Mouse (Mus musculus) midbrain, embryonic 13.5 days (tissue): ENCODE results near the gene Uhrf1bp1l. TPM values are rescaled to one million over a fixed set of nuclear protein-coding genes. Genes with fewer than 3 reads are reported as not detected.
"Not testable (repeated sequence)": the region's sequence is repeated elsewhere in the genome, so short reads cannot be mapped to it uniquely, and the experiment has no call there.

Source experiments
- ATAC-seq: fragments of 200-750 bp; cut with Nextera tagmentation; 2 replicates; pipeline ENCODE4 v1.8.0; 2017; ENCODE audit warnings: mild to moderate bottlenecking, moderate TSS enrichment, moderate library complexity
- H3K27ac ChIP-seq: fragments of 300-500 bp; sonication (generic); 2 replicates; pipeline ENCODE4 v1.5.1; 2015; ENCODE audit warnings: inconsistent platforms, mild to moderate bottlenecking, moderate library complexity
- H3K27me3 ChIP-seq: fragments of 300-500 bp; sonication (generic); 2 replicates; pipeline ENCODE4 v1.6.1; 2015; ENCODE audit warnings: mild to moderate bottlenecking, inconsistent platforms
- H3K36me3 ChIP-seq: fragments of 300-500 bp; sonication (generic); 2 replicates; pipeline ENCODE4 v1.6.1; 2015; ENCODE audit warnings: mild to moderate bottlenecking, inconsistent platforms
- H3K4me1 ChIP-seq: fragments of 300-500 bp; sonication (generic); replicated peaks from 2 replicates; pipeline ENCODE4 v1.6.1; 2015; ENCODE audit warnings: inconsistent platforms
- H3K4me2 ChIP-seq: fragments of 300-500 bp; sonication (generic); replicated peaks from 2 replicates; pipeline ENCODE4 v1.6.1; 2015; ENCODE audit warnings: moderate library complexity, mild to moderate bottlenecking, inconsistent platforms
- H3K4me3 ChIP-seq: fragments of 300-500 bp; sonication (generic); replicated peaks from 2 replicates; pipeline ENCODE4 v1.5.1; 2015; ENCODE audit warnings: mild to moderate bottlenecking, inconsistent platforms
- H3K9ac ChIP-seq: fragments of 300-500 bp; sonication (generic); replicated peaks from 2 replicates; pipeline ENCODE4 v1.6.1; 2015; ENCODE audit warnings: mild to moderate bottlenecking, inconsistent platforms
- H3K9me3 ChIP-seq: fragments of 300-500 bp; sonication (generic); 2 replicates; pipeline ENCODE4 v1.6.1; 2016; ENCODE audit warnings: mild to moderate bottlenecking, inconsistent platforms
- WGBS: fragments of 180-500 bp; shearing (Covaris S2); methylation state at CpG from one replicate; pipeline ENCODE4 v1.1.7; 2015; 5-methylcytosine and 5-hydroxymethylcytosine counted together
- polyA plus RNA-seq: library from polyadenylated mRNA; unstranded; fragments of >200 nt; fragmentation: Nextera tagmentation; extraction: Ambion mirVana; gene quantifications from 2 replicates; pipeline ENCODE4 v1.2.1, GENCODE M21; 2015

The Uhrf1bp1l gene
- polyA plus RNA-seq = 29.9 and 31.9 TPM in 2 replicates

DNA sequence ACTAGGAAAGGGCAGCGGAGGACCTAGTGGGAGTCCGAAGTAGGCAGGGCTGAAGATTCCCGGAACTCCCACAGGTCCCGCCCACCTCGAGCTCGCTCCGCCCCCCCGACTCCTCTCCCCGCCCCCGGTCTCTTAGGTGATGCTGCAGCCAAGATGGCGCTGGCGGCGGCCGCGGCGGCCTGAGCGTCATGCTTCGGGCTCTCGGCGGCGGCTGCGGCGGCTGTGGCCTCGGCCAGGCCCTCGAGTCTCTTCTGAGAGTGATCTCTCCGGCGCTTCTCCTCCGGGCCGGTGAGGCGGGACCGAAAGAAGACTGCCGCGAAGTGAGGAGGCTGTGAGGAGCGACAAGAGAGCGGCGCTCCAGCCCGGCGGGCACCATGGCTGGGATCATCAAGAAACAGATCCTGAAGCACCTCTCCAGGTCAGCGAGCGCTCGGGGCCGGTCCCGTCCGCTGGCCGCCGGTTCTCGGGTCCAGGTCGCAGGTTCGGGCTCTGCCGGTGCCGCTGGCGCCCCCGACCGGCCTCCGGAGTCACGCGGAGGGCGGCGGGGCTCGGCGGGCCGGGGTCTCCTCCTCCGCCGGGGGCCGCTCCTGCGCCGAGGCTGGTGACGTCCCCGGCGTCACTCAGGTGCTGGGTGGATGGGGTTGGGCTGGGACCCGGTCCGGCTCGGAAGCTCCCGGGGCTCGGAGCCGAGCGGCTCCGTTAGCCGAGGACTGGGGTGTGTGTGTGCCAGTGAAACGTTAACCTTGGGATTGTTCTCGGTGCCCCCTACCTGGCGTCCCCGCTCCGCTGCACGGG is at the start of gene Uhrf1bp1l:
Uhrf1bp1l (plus strand) TSS at position 121 of the 795 bp plus-strand sequence.
- Histone ChIP-seq H3K27ac (peak within 1 kb of the TSS; percentile 95), H3K27me3 (no peaks in the 10 kb centered on the region), H3K36me3 (no peaks in the 10 kb centered on the region), H3K4me2 (peak within 1 kb of the TSS; percentile 78), H3K9ac (peak within 1 kb of the TSS; percentile 93), H3K9me3 (no peaks in the 10 kb centered on the region), H3K4me1 (peaks cover 14% of the 10 kb centered on the region), H3K4me3 (peak within 1 kb of the TSS; percentile 93)
- ATAC-seq = peak; percentile 94
- under 1% methylated on average over 85 of the region's 85 CpGs for WGBS

DNA sequence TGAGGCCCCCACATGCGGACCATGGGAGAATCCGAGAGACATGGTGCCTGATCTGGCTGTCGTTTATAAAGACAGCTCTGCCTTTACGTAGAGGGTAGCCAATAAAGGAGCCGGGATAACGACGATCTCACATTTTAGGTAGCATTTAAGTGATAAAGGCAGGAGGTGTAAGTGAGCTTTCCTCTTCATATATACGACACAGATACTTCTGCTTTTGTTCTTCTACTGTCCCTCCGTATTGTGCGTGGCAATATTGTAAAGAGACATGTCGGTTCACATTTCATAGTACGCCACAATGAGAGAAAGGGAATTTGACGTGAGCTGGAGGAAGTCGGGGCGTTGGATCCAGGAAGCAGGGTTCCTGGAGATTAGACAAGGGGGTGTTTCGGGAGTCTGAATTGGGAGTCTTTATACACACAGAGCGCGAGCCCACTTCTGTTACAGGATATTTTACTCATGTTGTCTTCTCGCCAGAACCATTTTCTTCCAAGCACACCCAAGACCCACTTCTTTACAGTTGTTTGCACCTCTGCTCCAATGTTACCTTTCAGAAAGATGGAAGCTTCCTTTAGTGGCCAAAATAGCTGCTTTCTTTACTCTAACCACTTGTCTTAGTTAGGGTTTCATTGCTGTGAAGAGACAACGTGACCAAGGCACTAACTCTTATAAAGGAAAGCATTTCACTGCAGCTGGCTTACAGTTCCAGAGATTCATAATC is 49.4 kb upstream of the Uhrf1bp1l start:
- Histone ChIP-seq H3K36me3 (no peaks in the 10 kb centered on the region), H3K4me2 (no peak overlapping the region), H3K4me3 (no peak overlapping the region), H3K27ac (no peak overlapping the region), H3K9me3 (no peaks in the 10 kb centered on the region), H3K9ac (no peak overlapping the region), H3K27me3 (no peaks in the 10 kb centered on the region), H3K4me1 (no peaks in the 10 kb centered on the region)
- WGBS = 82% methylated on average over 20 of the region's 20 CpGs
- ATAC-seq = no peak

DNA sequence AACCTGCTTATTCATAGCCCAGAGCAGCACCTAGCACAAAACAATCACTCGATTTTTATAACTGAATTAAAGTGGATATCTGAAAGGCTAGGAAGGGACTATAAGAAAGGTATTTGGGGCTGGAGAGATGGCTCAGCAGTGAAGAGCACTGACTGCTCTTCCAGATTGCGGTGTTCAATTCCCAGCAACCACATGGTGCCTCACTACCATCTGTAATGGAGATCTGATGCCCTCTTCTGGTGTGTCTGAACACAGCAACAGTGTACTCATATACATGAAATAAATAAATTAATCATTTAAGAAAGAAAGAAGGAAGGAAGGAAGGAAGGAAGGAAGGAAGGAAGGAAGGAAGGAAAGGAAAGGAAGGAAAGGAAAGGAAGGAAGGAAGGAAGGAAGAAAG is 48.5 kb upstream of the Uhrf1bp1l start:
- not testable (repeated sequence) for H3K4me1 ChIP-seq, ATAC-seq, H3K36me3 ChIP-seq, H3K27me3 ChIP-seq, H3K9ac ChIP-seq, H3K4me2 ChIP-seq, H3K9me3 ChIP-seq, H3K27ac ChIP-seq, H3K4me3 ChIP-seq
- 79% methylated on average over 2 of the region's 2 CpGs for WGBS

DNA sequence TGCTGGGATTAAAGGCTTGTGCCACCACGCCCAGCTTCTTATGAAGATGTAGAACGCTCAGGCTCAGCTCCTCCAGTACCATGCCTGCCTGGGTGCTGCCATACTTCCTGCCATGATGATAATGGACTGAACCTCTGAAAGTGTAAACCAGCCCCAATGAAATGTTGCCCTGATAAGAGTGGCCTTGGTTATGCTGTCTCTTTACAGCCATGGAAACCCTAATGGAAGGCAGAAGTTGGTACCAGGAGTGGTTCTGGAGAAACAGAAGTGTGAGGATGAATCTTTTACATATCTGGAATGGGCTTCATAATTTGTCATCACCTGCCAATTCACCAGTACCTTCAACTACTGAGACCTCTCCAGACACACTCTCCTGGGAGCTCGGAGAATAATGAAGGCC is 46.8 kb upstream of the Uhrf1bp1l start:
- H3K36me3 ChIP-seq = no peaks in the 10 kb centered on the region
- H3K27ac ChIP-seq = no peak overlapping the region
- H3K4me3 ChIP-seq = no peak overlapping the region
- H3K9me3 ChIP-seq = no peaks in the 10 kb centered on the region
- H3K4me2 ChIP-seq = no peak overlapping the region
- no peaks in the 10 kb centered on the region for H3K27me3 ChIP-seq
- ATAC-seq = no peak
- WGBS = 94% methylated on average over 3 of the region's 3 CpGs
- no peak overlapping the region for H3K9ac ChIP-seq
- no peaks in the 10 kb centered on the region for H3K4me1 ChIP-seq

DNA sequence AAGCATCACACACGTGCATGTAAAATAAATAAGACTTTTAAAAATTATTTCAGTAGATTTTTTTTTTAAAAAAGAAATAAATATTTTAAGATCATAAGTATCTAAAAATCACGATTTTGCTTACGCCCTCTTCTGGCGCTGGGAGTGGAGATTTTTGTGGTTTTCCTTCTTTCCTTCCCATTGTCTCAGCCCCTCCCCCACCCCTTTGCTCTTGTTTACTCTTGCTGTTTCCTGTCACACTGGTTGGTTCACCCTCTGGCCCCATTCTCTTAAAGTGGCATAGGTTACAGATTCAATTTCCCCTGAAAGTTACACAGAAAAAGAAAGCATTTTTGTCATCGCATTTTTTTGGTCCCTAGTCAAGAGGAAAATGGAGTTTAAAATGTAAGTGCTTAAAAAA is 41.7 kb upstream of the Uhrf1bp1l start:
- no peak overlapping the region for H3K4me3 ChIP-seq
- WGBS = 59% methylated on average over 5 of the region's 5 CpGs
- H3K9ac ChIP-seq = no peak overlapping the region
- no peaks in the 10 kb centered on the region for H3K4me1 ChIP-seq
- no peak overlapping the region for H3K27ac ChIP-seq
- no peaks in the 10 kb centered on the region for H3K9me3 ChIP-seq
- no peaks in the 10 kb centered on the region for H3K27me3 ChIP-seq
- H3K36me3 ChIP-seq = no peaks in the 10 kb centered on the region
- no peak for ATAC-seq
- no peak overlapping the region for H3K4me2 ChIP-seq

DNA sequence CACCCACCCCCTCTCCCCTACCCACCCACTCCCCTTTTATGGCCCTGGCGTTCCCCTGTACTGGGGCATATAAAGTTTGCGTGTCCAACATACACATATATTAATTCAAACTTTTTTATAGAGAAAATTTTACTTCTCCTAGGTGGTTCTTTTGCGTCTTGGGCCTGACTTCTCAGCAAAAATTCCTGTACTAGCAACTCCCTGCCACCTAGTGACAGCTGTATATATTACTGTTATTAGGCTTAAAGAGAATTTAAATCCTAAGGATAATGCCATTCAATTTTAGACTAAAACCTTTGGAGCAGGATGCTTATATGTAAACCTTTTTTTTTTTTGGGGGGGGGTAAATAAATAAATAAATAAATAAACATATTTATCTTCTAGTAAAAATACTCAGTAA is 37.4 kb upstream of the Uhrf1bp1l start:
- no peak overlapping the region for H3K27ac ChIP-seq

DNA sequence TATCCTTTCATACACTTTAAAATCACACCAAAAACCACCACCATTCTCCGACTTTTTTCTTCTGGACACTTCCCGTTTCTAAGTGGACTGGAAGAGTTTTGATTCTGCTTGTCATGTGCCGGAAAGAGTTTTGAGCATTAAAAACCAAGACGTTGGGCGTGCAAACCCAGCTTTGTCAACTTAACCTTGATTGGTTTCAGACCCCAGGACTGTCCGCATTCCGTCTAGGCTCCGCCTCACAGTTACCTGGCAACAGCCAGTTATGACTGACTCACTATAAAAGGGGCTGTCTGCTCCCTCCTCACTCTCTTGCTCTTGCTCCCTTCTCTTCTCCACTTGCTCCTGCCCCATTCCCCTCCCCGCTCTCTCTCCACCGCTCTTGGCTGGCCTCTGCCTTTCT is 36.1 kb upstream of the Uhrf1bp1l start:
- Histone ChIP-seq H3K27me3 (no peaks in the 10 kb centered on the region), H3K36me3 (peaks cover 24% of the 10 kb centered on the region), H3K4me3 (no peak overlapping the region), H3K9me3 (no peaks in the 10 kb centered on the region), H3K9ac (no peak overlapping the region), H3K4me1 (0 out of 2 replicates have a peak, but pooled peaks cover 3% of the 10 kb centered on the region), H3K27ac (no peak overlapping the region), H3K4me2 (peak overlapping the region; percentile 19)
- ATAC-seq = no peak
- 34% methylated on average over 10 of the region's 10 CpGs for WGBS

More for the DNA sequence above, 37.4 kb upstream of the Uhrf1bp1l start:
- no peaks in the 10 kb centered on the region for H3K9me3 ChIP-seq
- WGBS = 82% methylated on average over 3 of the region's 3 CpGs
- H3K9ac ChIP-seq = no peak overlapping the region
- 0 out of 2 replicates have a peak, but pooled peaks cover 3% of the 10 kb centered on the region for H3K4me1 ChIP-seq
- no peak overlapping the region for H3K4me2 ChIP-seq
- peaks cover 11% of the 10 kb centered on the region for H3K36me3 ChIP-seq
- ATAC-seq = no peak
- H3K4me3 ChIP-seq = no peak overlapping the region
- no peaks in the 10 kb centered on the region for H3K27me3 ChIP-seq

DNA sequence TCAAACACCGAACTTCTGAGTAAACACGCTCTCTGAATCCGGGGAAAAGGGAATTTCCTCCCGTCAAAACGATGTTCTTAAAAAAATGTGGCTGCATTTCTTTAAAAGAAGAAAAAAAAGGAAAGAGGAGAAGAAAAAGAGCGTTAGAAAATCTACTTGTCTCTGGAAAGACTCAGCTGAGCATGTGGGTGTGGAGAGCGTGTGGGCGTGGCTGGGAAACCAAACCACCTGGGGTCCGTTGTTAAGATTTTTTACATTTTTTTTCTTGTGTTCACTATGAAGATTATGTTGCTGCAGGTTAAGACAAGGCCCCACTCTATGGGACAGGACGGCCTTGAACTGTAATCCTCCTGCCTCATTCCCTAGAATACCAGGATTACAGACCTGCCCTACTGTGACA is 29.9 kb upstream of the Uhrf1bp1l start:
- Histone ChIP-seq H3K4me3 (no peak overlapping the region), H3K4me1 (no peaks in the 10 kb centered on the region), H3K9me3 (no peaks in the 10 kb centered on the region), H3K27me3 (no peaks in the 10 kb centered on the region), H3K27ac (no peak overlapping the region), H3K9ac (no peak overlapping the region), H3K4me2 (no peak overlapping the region), H3K36me3 (peaks cover 51% of the 10 kb centered on the region)
- no peak for ATAC-seq
- WGBS = 93% methylated on average over 10 of the region's 10 CpGs

DNA sequence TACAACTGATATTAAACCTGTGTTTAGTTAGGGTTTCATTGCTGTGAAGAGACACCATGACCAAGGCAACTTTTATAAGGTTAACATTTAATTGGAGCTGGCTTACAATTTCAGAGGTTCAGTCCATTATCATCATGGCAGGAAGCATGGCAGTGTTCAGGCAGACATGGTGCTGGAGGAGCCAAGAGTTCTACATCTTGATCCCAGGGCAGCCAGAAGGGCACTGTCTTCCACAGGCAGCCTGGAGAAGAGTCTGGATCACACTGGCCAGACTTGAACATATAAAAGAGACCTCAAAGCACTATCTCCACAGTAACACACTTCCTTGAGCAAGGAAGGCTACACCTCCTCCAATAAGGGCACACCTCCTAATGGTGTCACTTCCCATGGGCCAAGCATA is 24.5 kb upstream of the Uhrf1bp1l start:
- no peaks in the 10 kb centered on the region for H3K27me3 ChIP-seq
- H3K27ac ChIP-seq = no peak overlapping the region
- H3K4me1 ChIP-seq = no peaks in the 10 kb centered on the region
- no peak for ATAC-seq
- no peaks in the 10 kb centered on the region for H3K9me3 ChIP-seq
- H3K9ac ChIP-seq = no peak overlapping the region
- no peak overlapping the region for H3K4me3 ChIP-seq
- H3K36me3 ChIP-seq = peaks cover 46% of the 10 kb centered on the region
- H3K4me2 ChIP-seq = no peak overlapping the region

DNA sequence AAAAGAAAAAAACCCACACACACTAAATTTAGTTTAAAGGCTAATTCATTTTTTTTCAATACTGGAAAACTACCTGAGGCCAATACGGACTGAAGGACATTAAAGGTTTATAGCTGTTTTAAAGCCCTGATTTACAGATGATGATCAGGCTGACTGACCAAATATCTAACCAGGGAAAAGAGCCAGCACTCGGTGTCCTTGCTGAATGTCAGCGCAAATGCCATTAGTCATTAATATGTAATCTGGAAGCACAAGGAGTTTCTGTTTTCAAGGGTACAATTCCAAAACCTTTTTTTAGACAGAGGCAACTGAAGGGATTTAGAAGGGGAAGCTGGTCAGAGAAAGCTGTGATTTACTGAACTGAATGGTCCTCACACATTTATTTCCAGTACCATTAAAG is 24.0 kb upstream of the Uhrf1bp1l start:
- H3K36me3 ChIP-seq = peaks cover 48% of the 10 kb centered on the region

DNA sequence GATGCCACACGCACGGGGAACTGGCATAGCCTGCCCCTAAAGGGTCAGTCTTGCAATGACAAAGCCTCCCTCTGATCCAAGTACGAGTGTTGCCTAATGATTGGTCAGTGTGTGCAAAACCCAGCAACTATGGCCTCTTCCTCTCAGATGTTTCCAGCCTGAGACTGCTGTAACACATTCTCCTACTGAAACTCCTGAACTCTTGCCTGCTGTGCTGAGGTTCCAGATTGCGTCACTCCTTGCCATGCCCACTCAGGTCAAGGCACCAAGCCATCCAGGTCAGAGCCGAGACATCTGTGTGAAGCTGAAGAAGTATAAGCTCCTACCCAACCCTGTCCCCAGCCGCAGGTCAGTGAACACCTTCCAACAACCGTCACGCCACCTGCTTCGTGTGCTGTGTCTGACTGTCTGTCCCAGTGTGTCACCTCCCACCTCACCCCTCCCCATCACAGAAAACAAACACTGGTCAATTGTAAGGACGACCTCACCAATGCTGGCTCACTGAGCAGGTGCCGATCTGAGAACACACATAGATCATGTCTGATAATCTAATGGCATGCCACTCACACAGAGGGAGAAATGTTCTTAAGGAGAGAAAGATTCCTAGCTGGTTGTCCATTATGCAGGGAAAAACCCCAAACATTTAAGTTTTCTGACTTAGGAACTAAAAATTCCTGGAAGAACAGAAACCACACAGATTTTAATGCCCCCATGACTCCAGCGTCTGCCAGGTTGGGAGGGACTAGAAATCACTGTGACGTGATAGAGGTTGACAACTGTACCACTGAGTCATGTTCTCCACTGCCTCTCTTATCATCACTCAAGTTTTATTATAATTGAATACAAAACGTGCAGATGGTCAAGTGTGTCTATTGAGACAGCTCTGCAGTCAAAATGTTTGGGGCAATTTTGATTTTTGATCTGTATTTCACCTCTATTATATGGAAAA is 22.3 kb upstream of the Uhrf1bp1l start:
- Histone ChIP-seq H3K9me3 (no peaks in the 10 kb centered on the region), H3K27ac (no peak overlapping the region), H3K4me2 (no peak overlapping the region), H3K4me3 (no peak overlapping the region), H3K27me3 (no peaks in the 10 kb centered on the region), H3K9ac (no peak overlapping the region), H3K36me3 (peaks cover 51% of the 10 kb centered on the region), H3K4me1 (no peaks in the 10 kb centered on the region)
- WGBS = 90% methylated on average over 14 of the region's 14 CpGs
- no peak for ATAC-seq

More for the DNA sequence above, 24.0 kb upstream of the Uhrf1bp1l start:
- Histone ChIP-seq H3K9ac (no peak overlapping the region), H3K4me3 (no peak overlapping the region), H3K9me3 (no peaks in the 10 kb centered on the region), H3K4me1 (no peaks in the 10 kb centered on the region), H3K27me3 (no peaks in the 10 kb centered on the region), H3K4me2 (no peak overlapping the region), H3K27ac (no peak overlapping the region)
- 95% methylated on average over 3 of the region's 3 CpGs for WGBS
- no peak for ATAC-seq

DNA sequence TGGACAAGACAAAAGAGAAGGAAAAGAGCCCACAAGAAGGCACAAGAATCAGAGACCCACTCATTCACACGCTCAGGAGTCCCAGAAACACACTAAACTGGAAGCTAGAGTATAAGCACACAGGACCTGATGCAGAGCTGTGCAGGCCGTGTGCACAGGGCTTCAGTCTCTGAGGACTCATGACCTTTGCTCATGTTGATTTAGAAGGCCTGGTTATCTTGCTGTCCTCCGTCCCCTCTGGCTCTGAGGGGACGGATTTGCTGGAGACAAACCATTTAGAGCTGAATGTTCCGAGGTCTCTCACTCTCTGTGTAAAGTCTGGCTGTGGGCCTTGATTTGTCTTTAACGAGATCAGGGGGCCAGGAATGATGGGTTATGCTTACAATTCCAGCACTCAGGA is 14.4 kb upstream of the Uhrf1bp1l start:
- H3K27ac ChIP-seq = no peak overlapping the region
- H3K9me3 ChIP-seq = no peaks in the 10 kb centered on the region
- peaks cover 18% of the 10 kb centered on the region for H3K4me1 ChIP-seq
- peaks cover 19% of the 10 kb centered on the region for H3K36me3 ChIP-seq
- no peak overlapping the region for H3K4me2 ChIP-seq
- no peak overlapping the region for H3K4me3 ChIP-seq
- WGBS = 86% methylated on average over 6 of the region's 6 CpGs
- no peaks in the 10 kb centered on the region for H3K27me3 ChIP-seq
- no peak overlapping the region for H3K9ac ChIP-seq
- no peak for ATAC-seq
